27 mouse cellular contexts compared by ENCODE assay signal in genomic region chr12:72621441-72621840, GRCm38 (mm10). TPM values are rescaled to one million over a fixed set of nuclear protein-coding genes. Genes with fewer than 3 reads are reported as not detected.
DNase-seq lines count a peak whose midpoint lies in the region; ATAC-seq and TF ChIP-seq lines count a peak whose summit lies in the region.
"Had no signal": no experiment of that assay in that cellular context is flagged by ENCODE, and none has a peak within 500 bp of the region (broad histone marks: within the 10 kb centered on the region; RNA-seq: fewer than 3 reads in every experiment).

No protein-coding gene starts in this region.

- intact Hi-C loops in heart, adult 2 months (cut with DNase I): no loop called here
- intact Hi-C loops in gastrocnemius, adult 2 months (cut with DNase I): no loop called here

- no peaks in the 10 kb centered on the region for H3K79me2 ChIP-seq in heart, adult 2 months (replicated peaks; ENCODE audit: control insufficient read depth, insufficient read depth, low read length)

- H3K9ac ChIP-seq in heart, adult 2 months (ENCODE audit: low read depth, low read length): no peak overlapping the region
- H3K9ac ChIP-seq: embryonic facial prominence, embryonic 13.5 days; embryonic facial prominence, embryonic 15.5 days; forebrain, embryonic 12.5 days had no signal

- WGBS in heart, adult 2 months: 76% methylated on average over 1 of the region's 1 CpGs

- no peaks in the 10 kb centered on the region for H3K36me3 ChIP-seq in heart, adult 2 months (ENCODE audit: control insufficient read depth, insufficient read depth, low read length)
- no peaks in the 10 kb centered on the region for H3K36me3 ChIP-seq in megakaryocyte, embryonic 14.5 days (replicated peaks; ENCODE audit: low read length)
- H3K36me3 ChIP-seq: embryonic facial prominence, embryonic 13.5 days; embryonic facial prominence, embryonic 15.5 days; forebrain, embryonic 10.5 days; forebrain, embryonic 12.5 days; G1E had no signal

- no peak for TF ChIP-seq POLR2A in heart, adult 2 months (IDR thresholded peaks at IDR 0.05; ENCODE audit: insufficient read depth, low read depth, low read length)

- no peak for ATAC-seq in megakaryocyte, adult 5-6 weeks (ENCODE audit: poor library complexity, severe bottlenecking)
- ATAC-seq in common myeloid progenitor, adult 5-6 weeks (replicated peaks; ENCODE audit: low read depth, poor library complexity, severe bottlenecking): peak; percentile 31; the same call in 1 of the 2 replicates
- ATAC-seq: activated CD4-positive, CD25-positive, alpha-beta regulatory T cell, adult 4 months; forebrain, embryonic 14.5 days; forebrain, embryonic 16.5 days; Patski had no signal

- TF ChIP-seq CTCF in heart, adult 2 months (IDR thresholded peaks at IDR 0.05): no peak
- TF ChIP-seq CTCF in gastrocnemius, adult 2 months (IDR thresholded peaks at IDR 0.05): no peak

- TF ChIP-seq EP300 in heart, adult 2 months (IDR thresholded peaks at IDR 0.05; ENCODE audit: insufficient read depth, low read depth, low read length): no peak

- no peak overlapping the region for H3K4me3 ChIP-seq in heart, adult 2 months
- H3K4me3 ChIP-seq in megakaryocyte, embryonic 14.5 days (replicated peaks): peak overlapping the region; percentile 5
- H3K4me3 ChIP-seq in gastrocnemius, adult 2 months: no peak overlapping the region
- H3K4me3 ChIP-seq: embryonic facial prominence, embryonic 13.5 days; embryonic facial prominence, embryonic 15.5 days; erythroblast, embryonic 14.5 days; forebrain, embryonic 10.5 days; forebrain, embryonic 12.5 days had no signal

- no peaks in the 10 kb centered on the region for H3K4me1 ChIP-seq in heart, adult 2 months (ENCODE audit: control insufficient read depth, insufficient read depth, low read length)
- H3K4me1 ChIP-seq in megakaryocyte, embryonic 14.5 days: peaks cover 36% of the 10 kb centered on the region
- H3K4me1 ChIP-seq: embryonic facial prominence, embryonic 13.5 days; embryonic facial prominence, embryonic 15.5 days; forebrain, embryonic 10.5 days; forebrain, embryonic 12.5 days had no signal

- H3K9me3 ChIP-seq in megakaryocyte, embryonic 14.5 days: no peaks in the 10 kb centered on the region
- H3K9me3 ChIP-seq: embryonic facial prominence, embryonic 13.5 days; embryonic facial prominence, embryonic 15.5 days; forebrain, embryonic 10.5 days; forebrain, embryonic 12.5 days; G1E had no signal

- H3K27ac ChIP-seq in heart, adult 2 months: no peak overlapping the region
- H3K27ac ChIP-seq in gastrocnemius, adult 2 months: no peak overlapping the region
- H3K27ac ChIP-seq: embryonic facial prominence, embryonic 13.5 days; embryonic facial prominence, embryonic 15.5 days; forebrain, embryonic 10.5 days; forebrain, embryonic 12.5 days had no signal

- H3K27me3 ChIP-seq in heart, adult 2 months (ENCODE audit: control insufficient read depth, insufficient read depth, low read length): no peaks in the 10 kb centered on the region
- H3K27me3 ChIP-seq in megakaryocyte, embryonic 14.5 days (replicated peaks): no peaks in the 10 kb centered on the region
- H3K27me3 ChIP-seq: embryonic facial prominence, embryonic 13.5 days; embryonic facial prominence, embryonic 15.5 days; forebrain, embryonic 12.5 days had no signal

- DNase-seq in heart, adult 11 months: peak; percentile 55
- DNase-seq in heart, adult 2 months: no peak
- DNase-seq in gastrocnemius, adult 2 months: no peak
- DNase-seq: adrenal gland, adult 8-10 months; adrenal gland, postnatal 14 days; adrenal gland, postnatal 36 days; cerebellum, adult 11-12 months; cerebellum, adult 2 months; cerebellum, adult 9-10 months; cerebellum, postnatal 25 days; embryo, embryonic 11 days had no signal

RNA-seq across cellular contexts. Expression of gene Gm4756, which starts 28.0 kb away (rescaled TPM):
- not detected for total RNA-seq in heart, adult 2 months (2021)
- not detected in 2 replicates for polyA plus RNA-seq in heart, adult 2 months (2012; rRNA removed)
- not detected in 2 replicates for polyA plus RNA-seq in megakaryocyte, embryonic 14.5 days (2012; ENCODE audit: insufficient read depth, low replicate concordance)
- not detected in 2 replicates for total RNA-seq in megakaryocyte, adult 5-6 weeks (2015)
- total RNA-seq in megakaryocyte, adult 5-6 weeks (2017): not detected in 2 replicates
- not detected in 2 replicates for total RNA-seq in common myeloid progenitor, adult 5-6 weeks (2017)
- not detected for total RNA-seq in gastrocnemius, adult 2 months (2021)
- total RNA-seq: adrenal gland, adult 18-20 months; adrenal gland, adult 8-10 months; adrenal gland, postnatal 14 days; adrenal gland, postnatal 36 days had no signal
- polyA plus RNA-seq: activated CD4-positive, CD25-positive, alpha-beta regulatory T cell, adult 4 months; C2C12; cerebellum, adult 2 months; embryonic facial prominence, embryonic 11.5 days; embryonic facial prominence, embryonic 13.5 days; embryonic facial prominence, embryonic 15.5 days; erythroblast, embryonic 14.5 days; forebrain, embryonic 10.5 days; forebrain, embryonic 12.5 days; forebrain, embryonic 14.5 days; forebrain, embryonic 16.5 days; G1E had no signal

RNA-seq across cellular contexts. Expression of gene Dhrs7, which starts 43.3 kb away (rescaled TPM):
- total RNA-seq in heart, adult 2 months (2021): 10 to 100 TPM; 54.6 to 65.7 TPM
- polyA plus RNA-seq in heart, adult 2 months (2012; rRNA removed): 47.9 and 57.7 TPM in 2 replicates
- polyA plus RNA-seq in megakaryocyte, embryonic 14.5 days (2012; ENCODE audit: insufficient read depth, low replicate concordance): 10.5 TPM in 1 of 2 replicates, not detected in the other
- total RNA-seq in megakaryocyte, adult 5-6 weeks (2015): 97.7 and 99.7 TPM in 2 replicates
- total RNA-seq in megakaryocyte, adult 5-6 weeks (2017): 167 and 179 TPM in 2 replicates
- total RNA-seq in common myeloid progenitor, adult 5-6 weeks (2017): 23.2 and 29.0 TPM in 2 replicates
- 10 to 100 TPM; 11.7 to 22.5 TPM for total RNA-seq in gastrocnemius, adult 2 months (2021)
- polyA plus RNA-seq: erythroblast, embryonic 14.5 days had no signal
